Mouse (Mus musculus): ENCODE data around the gene Sst.

Sst gene

GRCm38 (mm10) chr16:23887910-23888579, 2.7 kb downstream of the Sst start:
- DNase-seq (ENCODE audit: low spot score in 2 of 2) = no peak

GRCm38 (mm10) chr16:23885098-23885497, 5.7 kb downstream of the Sst start:
- no peak for DNase-seq (ENCODE audit: low spot score in 2 of 2)

DNA sequence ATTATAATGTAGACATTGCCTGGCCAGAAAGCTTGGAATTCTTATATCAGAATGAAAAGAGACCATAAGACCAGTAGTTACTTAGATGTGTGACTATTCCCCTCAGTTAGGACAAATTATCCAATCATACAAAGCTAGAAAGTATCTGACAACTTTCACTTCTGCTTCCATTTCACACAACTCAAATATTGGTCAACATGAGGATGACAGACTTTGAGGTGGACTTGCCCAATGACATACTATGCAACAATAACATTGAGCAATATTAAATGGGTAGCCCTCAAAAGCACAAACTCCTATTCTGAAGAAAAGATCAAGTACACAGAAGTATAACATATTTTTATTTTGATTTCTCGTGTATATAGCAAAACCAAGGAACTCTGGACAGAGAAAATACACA, 35.5 kb downstream of the Sst start:
- DNase-seq (ENCODE audit: low spot score in 2 of 2) = no peak

- no peak for DNase-seq (ENCODE audit: low spot score in 2 of 2)
These were observed 41.0 kb downstream of the Sst start for GRCm38 (mm10) chr16:23849720-23850119.

DNA sequence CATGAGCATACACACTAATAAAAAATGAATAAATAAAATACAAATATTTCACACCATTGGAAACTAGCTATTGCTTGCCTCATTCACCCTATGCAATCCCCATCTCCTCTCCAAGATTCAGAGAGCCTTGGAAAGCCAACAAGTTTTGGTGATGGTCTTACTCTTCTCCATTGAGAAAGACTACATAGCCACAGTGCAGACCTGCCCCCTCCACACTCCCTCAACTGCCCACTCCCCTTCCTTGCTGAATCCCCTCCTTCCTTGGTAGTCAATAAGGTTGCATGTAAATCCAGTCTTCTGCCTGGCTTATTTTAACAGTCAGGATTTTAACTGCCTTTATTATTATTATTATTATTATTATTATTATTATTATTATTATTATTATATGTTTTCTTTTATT, 41.6 kb downstream of the Sst start:
- DNase-seq (ENCODE audit: low spot score in 2 of 2) = no peak

DNA sequence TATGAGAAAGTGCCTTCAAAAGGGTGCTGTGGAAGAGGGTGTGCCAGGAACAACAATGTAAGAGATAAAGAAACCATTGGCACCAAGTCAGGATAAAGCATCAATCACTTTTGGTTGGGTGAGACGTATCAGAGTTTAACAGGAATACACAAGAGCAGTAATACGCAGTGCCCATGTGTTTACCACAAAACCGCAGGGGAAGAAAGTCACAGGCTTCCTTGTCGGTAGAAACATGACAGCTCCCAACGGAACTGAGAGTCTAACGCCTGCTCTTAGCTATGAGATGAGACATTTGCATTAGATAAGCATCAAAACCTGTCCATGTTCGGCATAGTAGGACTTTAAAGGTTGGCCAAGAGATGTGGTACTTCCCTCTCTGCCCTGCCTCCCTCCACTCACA, 46.1 kb downstream of the Sst start:
- DNase-seq (ENCODE audit: low spot score in 2 of 2) = no peak

- no peak for DNase-seq (ENCODE audit: low spot score in 2 of 2)
These were observed 48.1 kb downstream of the Sst start for GRCm38 (mm10) chr16:23842609-23843008.

Measured in right cerebral cortex, postnatal 10 days (tissue).